Mouse (Mus musculus) layer of hippocampus, adult 2 months (tissue): Measurements from ENCODE around the gene Ptprt. TPM values are rescaled to one million over a fixed set of nuclear protein-coding genes. Genes with fewer than 3 reads are reported as not detected.

Experiments used
- DNase-seq, 2 experiments: peaks; one replicate each; pipeline ENCODE4 v3.0.0; 2022; ENCODE audit warnings: low spot score in 2 of 2
- H3K27ac ChIP-seq: fragments of 200-600 bp; 2 replicates; pipeline ENCODE4 v1.8.1; 2022
- H3K4me3 ChIP-seq: fragments of 200-600 bp; 2 replicates; pipeline ENCODE4 v1.8.1; 2022; ENCODE audit warnings: mild to moderate bottlenecking
- CTCF ChIP-seq: fragments of 200-600 bp; conservative IDR thresholded peaks from 2 replicates; pipeline ENCODE4 v1.8.1; 2022; ENCODE audit warnings: antibody characterized with exemption, mild to moderate bottlenecking, moderate library complexity
- total RNA-seq, 2 experiments: library from RNA; stranded (reverse); gene quantifications; 2 replicates each; pipeline ENCODE4 v1.2.3; 2021

Ptprt gene
- total RNA-seq, 2 experiments from 2014 or later, result 49.0 to 49.5 TPM

- DNase-seq, result no peak
- TF ChIP-seq CTCF, result no peak
- Histone ChIP-seq H3K4me3 (no peak overlapping the region), H3K27ac (no peak overlapping the region)
Measured at GRCm38 (mm10) chr2:161608401-161608800, 1052.5 kb downstream of the Ptprt start.

GRCm38 (mm10) chr2:161607372-161607771, 1053.6 kb downstream of the Ptprt start:
- no peak for TF ChIP-seq CTCF
- Histone ChIP-seq H3K27ac (no peak overlapping the region), H3K4me3 (no peak overlapping the region)
- DNase-seq, result peak in 1 of 2 experiments; percentile 1

GRCm38 (mm10) chr2:161600206-161600808, 1060.6 kb downstream of the Ptprt start:
- no peak for TF ChIP-seq CTCF
- Histone ChIP-seq H3K4me3 (no peak overlapping the region), H3K27ac (no peak overlapping the region)
- DNase-seq, result peak in 1 of 2 experiments; percentile 3

- DNase-seq, result no peak
Measured at GRCm38 (mm10) chr2:161593391-161594152, 1067.4 kb downstream of the Ptprt start.

GRCm38 (mm10) chr2:161574401-161574800, 1086.5 kb downstream of the Ptprt start:
- TF ChIP-seq CTCF, result no peak
- no peak overlapping the region for H3K4me3 ChIP-seq
- DNase-seq, result no peak
- no peak overlapping the region for H3K27ac ChIP-seq

More at GRCm38 (mm10) chr2:161593391-161594152, 1067.4 kb downstream of the Ptprt start:
- TF ChIP-seq CTCF, result no peak
- Histone ChIP-seq H3K4me3 (no peak overlapping the region), H3K27ac (no peak overlapping the region)

GRCm38 (mm10) chr2:161572201-161572600, 1088.7 kb downstream of the Ptprt start:
- no peak for TF ChIP-seq CTCF
- Histone ChIP-seq H3K27ac (no peak overlapping the region), H3K4me3 (no peak overlapping the region)
- DNase-seq, result no peak

GRCm38 (mm10) chr2:161570236-161570995, 1090.5 kb downstream of the Ptprt start:
- peak in 1 of 2 experiments; percentile 45 for DNase-seq
- Histone ChIP-seq H3K27ac (no peak overlapping the region), H3K4me3 (no peak overlapping the region)
- TF ChIP-seq CTCF, result no peak

- no peak for DNase-seq
- Histone ChIP-seq H3K4me3 (no peak overlapping the region), H3K27ac (no peak overlapping the region)
- no peak for TF ChIP-seq CTCF
Measured at GRCm38 (mm10) chr2:161561502-161561901, 1099.4 kb downstream of the Ptprt start.

GRCm38 (mm10) chr2:161557874-161558273, 1103.1 kb downstream of the Ptprt start:
- no peak for DNase-seq
- no peak overlapping the region for H3K4me3 ChIP-seq
- TF ChIP-seq CTCF, result no peak
- H3K27ac ChIP-seq, result no peak overlapping the region

GRCm38 (mm10) chr2:161553651-161554050, 1107.3 kb downstream of the Ptprt start:
- no peak for TF ChIP-seq CTCF

GRCm38 (mm10) chr2:161552011-161552410, 1108.9 kb downstream of the Ptprt start:
- no peak for DNase-seq
- Histone ChIP-seq H3K4me3 (no peak overlapping the region), H3K27ac (no peak overlapping the region)
- no peak for TF ChIP-seq CTCF

More at GRCm38 (mm10) chr2:161553651-161554050, 1107.3 kb downstream of the Ptprt start:
- no peak overlapping the region for H3K27ac ChIP-seq
- DNase-seq, result no peak
- no peak overlapping the region for H3K4me3 ChIP-seq

GRCm38 (mm10) chr2:161549577-161549976, 1111.4 kb downstream of the Ptprt start:
- H3K27ac ChIP-seq, result no peak overlapping the region
- DNase-seq, result no peak
- no peak overlapping the region for H3K4me3 ChIP-seq
- TF ChIP-seq CTCF, result no peak

- TF ChIP-seq CTCF, result no peak
- no peak for DNase-seq
- Histone ChIP-seq H3K4me3 (no peak overlapping the region), H3K27ac (no peak overlapping the region)
Measured at GRCm38 (mm10) chr2:161547318-161547717, 1113.6 kb downstream of the Ptprt start.
